Mouse (Mus musculus): ENCODE data around the gene Sorbs1.
A peak's percentile ranks its signal among the peaks of the same experiment; 100 is the strongest.

The Sorbs1 gene

GRCm38 (mm10) chr19:40349281-40349680 is 164.3 kb downstream of the Sorbs1 start:
- no peak for DNase-seq (ENCODE audit: inconsistent age in 2 of 2, low spot score in 1 of 2)

- no peak for DNase-seq (ENCODE audit: inconsistent age in 2 of 2, low spot score in 1 of 2)
Measured at GRCm38 (mm10) chr19:40348652-40349051, 164.9 kb downstream of the Sorbs1 start.

- DNase-seq (ENCODE audit: inconsistent age in 2 of 2, low spot score in 1 of 2): no peak
Measured at GRCm38 (mm10) chr19:40348175-40348574, 165.4 kb downstream of the Sorbs1 start.

- DNase-seq (ENCODE audit: inconsistent age in 2 of 2, low spot score in 1 of 2): no peak
Measured at GRCm38 (mm10) chr19:40346908-40347307, 166.7 kb downstream of the Sorbs1 start.

- DNase-seq (ENCODE audit: inconsistent age in 2 of 2, low spot score in 1 of 2): no peak
Measured at GRCm38 (mm10) chr19:40346232-40346844, 167.2 kb downstream of the Sorbs1 start.

- DNase-seq (ENCODE audit: inconsistent age in 2 of 2, low spot score in 1 of 2): peak; percentile 30 to 74
Measured at GRCm38 (mm10) chr19:40345684-40346083, 167.9 kb downstream of the Sorbs1 start.

- DNase-seq (ENCODE audit: inconsistent age in 2 of 2, low spot score in 1 of 2): peak; percentile 72 to 93
Measured at GRCm38 (mm10) chr19:40343018-40343417, 170.6 kb downstream of the Sorbs1 start.

- DNase-seq (ENCODE audit: inconsistent age in 2 of 2, low spot score in 1 of 2): no peak
Measured at GRCm38 (mm10) chr19:40341141-40341540, 172.4 kb downstream of the Sorbs1 start.

GRCm38 (mm10) chr19:40336694-40337093 is 176.9 kb downstream of the Sorbs1 start:
- DNase-seq (ENCODE audit: inconsistent age in 2 of 2, low spot score in 1 of 2): no peak

- no peak for DNase-seq (ENCODE audit: inconsistent age in 2 of 2, low spot score in 1 of 2)
Measured at GRCm38 (mm10) chr19:40333905-40334304, 179.7 kb downstream of the Sorbs1 start.

- no peak for DNase-seq (ENCODE audit: inconsistent age in 2 of 2, low spot score in 1 of 2)
Measured at GRCm38 (mm10) chr19:40333081-40333480, 180.5 kb downstream of the Sorbs1 start.

GRCm38 (mm10) chr19:40332303-40332702 is 181.3 kb downstream of the Sorbs1 start:
- DNase-seq (ENCODE audit: inconsistent age in 2 of 2, low spot score in 1 of 2): no peak

- no peak for DNase-seq (ENCODE audit: inconsistent age in 2 of 2, low spot score in 1 of 2)
Measured at GRCm38 (mm10) chr19:40331846-40332245, 181.7 kb downstream of the Sorbs1 start.

GRCm38 (mm10) chr19:40326126-40326525 is 187.5 kb downstream of the Sorbs1 start:
- DNase-seq (ENCODE audit: inconsistent age in 2 of 2, low spot score in 1 of 2): no peak

- no peak for DNase-seq (ENCODE audit: inconsistent age in 2 of 2, low spot score in 1 of 2)
Measured at GRCm38 (mm10) chr19:40325381-40325780, 188.2 kb downstream of the Sorbs1 start.

- DNase-seq (ENCODE audit: inconsistent age in 2 of 2, low spot score in 1 of 2): no peak
Measured at GRCm38 (mm10) chr19:40322226-40322625, 191.4 kb downstream of the Sorbs1 start.

- no peak for DNase-seq (ENCODE audit: inconsistent age in 2 of 2, low spot score in 1 of 2)
Measured at GRCm38 (mm10) chr19:40319199-40319598, 194.4 kb downstream of the Sorbs1 start.

GRCm38 (mm10) chr19:40318511-40318910 is 195.1 kb downstream of the Sorbs1 start:
- DNase-seq (ENCODE audit: inconsistent age in 2 of 2, low spot score in 1 of 2): no peak

GRCm38 (mm10) chr19:40317001-40317400 is 196.6 kb downstream of the Sorbs1 start:
- DNase-seq (ENCODE audit: inconsistent age in 2 of 2, low spot score in 1 of 2): no peak

- DNase-seq (ENCODE audit: inconsistent age in 2 of 2, low spot score in 1 of 2): no peak
Measured at GRCm38 (mm10) chr19:40314252-40314651, 199.3 kb downstream of the Sorbs1 start.

GRCm38 (mm10) chr19:40311631-40312030 is 201.9 kb downstream of the Sorbs1 start:
- no peak for DNase-seq (ENCODE audit: inconsistent age in 2 of 2, low spot score in 1 of 2)

- no peak for DNase-seq (ENCODE audit: inconsistent age in 2 of 2, low spot score in 1 of 2)
Measured at GRCm38 (mm10) chr19:40310410-40311130, 203.0 kb downstream of the Sorbs1 start.

- DNase-seq (ENCODE audit: inconsistent age in 2 of 2, low spot score in 1 of 2): no peak
Measured at GRCm38 (mm10) chr19:40309911-40310310, 203.7 kb downstream of the Sorbs1 start.
